Mouse (Mus musculus) midbrain, embryonic 16.5 days (tissue): ENCODE data around the gene Gm21985. TPM values are rescaled to one million over a fixed set of nuclear protein-coding genes. Genes with fewer than 3 reads are reported as not detected.

Experiments used
- ATAC-seq: fragments of 200-750 bp; cut with Nextera tagmentation; 2 replicates; pipeline ENCODE4 v1.8.0; 2017; ENCODE audit warnings: moderate TSS enrichment
- H3K27ac ChIP-seq: fragments of 300-500 bp; sonication (generic); 2 replicates; pipeline ENCODE4 v1.5.1; 2014; ENCODE audit warnings: mild to moderate bottlenecking, low read length, mixed read lengths
- H3K27me3 ChIP-seq: fragments of 300-500 bp; sonication (generic); 2 replicates; pipeline ENCODE4 v1.6.1; 2014; ENCODE audit warnings: low read depth, low read length, mixed read lengths; ENCODE audit not compliant: control insufficient read depth, insufficient read depth
- H3K36me3 ChIP-seq: fragments of 300-500 bp; sonication (generic); 2 replicates; pipeline ENCODE4 v1.6.1; 2014; ENCODE audit warnings: mild to moderate bottlenecking, low read length, moderate library complexity, mixed read lengths; ENCODE audit not compliant: control insufficient read depth, insufficient read depth
- H3K4me1 ChIP-seq: fragments of 300-500 bp; sonication (generic); 2 replicates; pipeline ENCODE4 v1.6.1; 2014; ENCODE audit warnings: mild to moderate bottlenecking, low read length, mixed read lengths; ENCODE audit not compliant: control insufficient read depth, insufficient read depth
- H3K4me2 ChIP-seq: fragments of 300-500 bp; sonication (generic); 2 replicates; pipeline ENCODE4 v1.6.1; 2014; ENCODE audit warnings: mild to moderate bottlenecking, low read length, mixed read lengths
- H3K4me3 ChIP-seq: fragments of 300-500 bp; sonication (generic); 2 replicates; pipeline ENCODE4 v1.5.1; 2014; ENCODE audit warnings: low read depth, mild to moderate bottlenecking, low read length, moderate library complexity, mixed read lengths
- H3K9ac ChIP-seq: fragments of 300-500 bp; sonication (generic); 2 replicates; pipeline ENCODE4 v1.6.1; 2014; ENCODE audit warnings: low read depth, low read length, mixed read lengths
- H3K9me3 ChIP-seq: fragments of 300-500 bp; sonication (generic); replicated peaks from 2 replicates; pipeline ENCODE4 v1.6.1; 2014; ENCODE audit warnings: mild to moderate bottlenecking, low read length, mixed read lengths; ENCODE audit not compliant: control insufficient read depth, poor library complexity, severe bottlenecking
- WGBS: fragments of 180-500 bp; shearing (Covaris S2); extraction: QIAGEN DNeasy Blood & Tissue Kit; methylation state at CpG from one replicate; pipeline ENCODE4 v1.1.7; 2014; 5-methylcytosine and 5-hydroxymethylcytosine counted together
- polyA plus RNA-seq: library from polyadenylated mRNA; unstranded; fragments of >200 nt; fragmentation: Nextera tagmentation; extraction: Ambion mirVana; gene quantifications from 2 replicates; pipeline ENCODE4 v1.2.1, GENCODE M21; 2015

Gene Gm21985
- polyA plus RNA-seq, 1 experiment from 2014 or later = 0.08 TPM

DNA sequence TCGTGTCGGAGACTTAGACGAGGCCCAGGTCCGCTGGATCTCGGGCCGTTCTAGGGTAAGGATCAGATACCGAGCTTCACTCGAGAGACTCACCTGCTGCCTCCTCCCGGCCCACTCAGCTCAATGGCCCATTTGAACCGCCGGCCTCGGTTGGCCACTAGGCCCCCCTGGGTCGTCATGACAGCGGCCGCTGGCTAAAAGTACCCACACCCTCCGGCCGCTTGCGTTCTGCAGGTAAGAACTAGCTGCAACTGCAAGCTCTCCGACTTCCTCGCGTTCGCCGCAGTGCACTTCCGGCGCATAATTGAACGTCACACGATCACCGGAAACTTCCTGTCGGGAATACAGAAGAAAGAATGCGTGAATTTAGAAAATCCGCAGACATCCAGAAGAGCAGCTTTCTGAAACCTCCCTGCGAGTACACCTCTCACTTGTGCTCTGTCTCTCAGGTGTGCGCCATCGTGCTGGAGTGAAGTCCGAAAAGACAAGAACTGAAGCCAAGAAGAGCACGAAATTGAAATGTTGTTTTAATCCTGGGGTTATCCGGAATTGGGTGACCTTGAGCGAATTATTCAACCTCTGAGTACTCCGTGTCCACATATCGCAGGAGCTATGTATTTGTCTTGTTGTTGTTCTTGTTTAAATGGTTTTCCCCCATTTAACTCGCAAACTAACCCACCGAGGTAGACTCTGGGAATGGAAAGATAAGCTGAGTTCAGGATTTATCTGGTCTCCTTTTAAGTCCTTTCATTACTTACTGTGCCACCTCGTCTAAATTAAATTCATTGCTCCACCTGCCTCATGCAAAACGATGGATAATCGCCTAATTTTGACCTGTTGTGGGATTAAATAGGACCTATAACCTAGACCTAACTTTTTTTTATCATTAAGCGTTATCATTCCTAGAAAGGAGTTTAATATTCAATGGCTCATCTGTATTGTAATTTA lies 101.9 kb downstream of the Gm21985 start, which contains the start of gene Emc4:
TSS of gene Emc4 (minus strand) at position 302 of the 948 bp plus-strand sequence.
- peak; percentile 94 for ATAC-seq
- WGBS = 1% methylated on average over 46 of the region's 46 CpGs

DNA sequence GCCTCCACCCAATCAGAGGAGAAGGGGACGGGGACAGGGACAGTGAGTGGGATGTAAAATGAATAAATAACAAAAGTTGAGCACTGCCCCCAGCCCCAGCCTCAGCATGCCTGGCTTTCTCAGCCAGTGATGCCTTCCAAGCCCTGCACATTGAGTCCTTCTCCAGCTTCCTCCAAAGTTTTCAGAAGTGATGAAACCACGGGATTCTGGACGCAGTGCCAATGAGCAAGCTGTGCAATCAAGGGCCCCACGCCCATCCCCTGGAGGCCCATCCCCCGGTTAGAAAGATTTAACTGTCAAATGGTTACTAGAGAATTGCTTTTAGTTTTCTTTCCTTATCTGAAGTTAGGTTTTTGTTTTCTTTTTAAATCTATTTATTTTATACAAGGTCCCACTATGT lies 103.8 kb downstream of the Gm21985 start:
- no peak overlapping the region for H3K9ac ChIP-seq
- peaks cover 13% of the 10 kb centered on the region for H3K4me1 ChIP-seq
- H3K36me3 ChIP-seq = no peaks in the 10 kb centered on the region; the same call in 1 of the 2 replicates
- no peak overlapping the region for H3K4me3 ChIP-seq
- no peak overlapping the region for H3K27ac ChIP-seq
- H3K9me3 ChIP-seq = no peaks in the 10 kb centered on the region
- ATAC-seq = no peak
- 70% methylated on average over 5 of the region's 5 CpGs for WGBS
- no peak overlapping the region for H3K4me2 ChIP-seq
- no peaks in the 10 kb centered on the region for H3K27me3 ChIP-seq

More for the DNA sequence above, 101.9 kb downstream of the Gm21985 start, which contains the start of gene Emc4:
- peak within 1 kb of the TSS; percentile 79 for H3K9ac ChIP-seq
- H3K4me3 ChIP-seq = peak within 1 kb of the TSS; percentile 94
- peak within 1 kb of the TSS; percentile 90 for H3K4me2 ChIP-seq
- H3K27me3 ChIP-seq = no peaks in the 10 kb centered on the region
- H3K4me1 ChIP-seq = peaks cover 13% of the 10 kb centered on the region
- peak within 1 kb of the TSS; percentile 93 for H3K27ac ChIP-seq
- H3K9me3 ChIP-seq = no peaks in the 10 kb centered on the region
- peaks cover 5% of the 10 kb centered on the region for H3K36me3 ChIP-seq

DNA sequence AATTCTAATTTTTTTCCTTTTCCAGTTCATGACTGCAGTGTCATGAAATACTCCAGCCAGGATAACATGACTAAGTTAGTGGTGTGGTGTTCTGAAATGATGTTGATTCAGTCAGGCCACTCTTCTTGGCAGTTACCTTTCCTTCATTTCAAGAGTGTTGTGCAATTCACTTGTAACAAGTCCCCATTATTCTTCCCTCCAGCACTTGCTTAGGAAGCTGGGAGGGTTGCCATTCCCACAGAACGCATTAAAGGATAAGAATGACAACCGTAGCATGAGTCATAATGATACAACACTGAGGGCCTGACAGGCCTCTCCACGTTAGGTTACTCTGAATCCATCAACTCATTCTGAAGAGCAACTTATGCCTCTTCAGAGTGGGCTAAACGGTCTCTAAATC lies 107.0 kb downstream of the Gm21985 start:
- Histone ChIP-seq H3K27me3 (no peaks in the 10 kb centered on the region), H3K27ac (no peak overlapping the region), H3K36me3 (no peaks in the 10 kb centered on the region), H3K4me2 (no peak overlapping the region), H3K4me1 (peaks cover 3% of the 10 kb centered on the region; the same call in 1 of the 2 replicates), H3K9me3 (no peaks in the 10 kb centered on the region), H3K4me3 (no peak overlapping the region), H3K9ac (no peak overlapping the region)
- WGBS = 48% methylated on average over 4 of the region's 4 CpGs
- no peak for ATAC-seq

DNA sequence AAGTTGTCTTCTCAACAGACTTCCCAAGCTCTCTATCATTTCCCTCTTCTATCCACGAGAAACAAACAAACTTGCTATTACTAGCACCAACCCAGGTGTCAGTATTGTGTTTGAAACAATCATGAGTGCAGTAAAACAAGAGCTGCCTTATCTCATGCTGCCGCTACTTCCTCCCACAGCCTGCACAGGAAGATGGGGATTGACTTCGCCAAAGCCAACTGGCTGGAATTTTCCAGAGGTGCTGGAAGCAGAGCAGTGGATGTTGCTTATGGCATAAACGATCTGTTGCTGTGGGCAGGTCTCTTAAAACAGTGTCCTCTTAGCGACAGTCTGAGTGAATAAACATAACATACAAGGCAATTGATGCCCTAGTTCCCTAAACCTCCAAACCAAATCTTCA lies 108.5 kb downstream of the Gm21985 start:
- Histone ChIP-seq H3K27me3 (no peaks in the 10 kb centered on the region), H3K27ac (no peak overlapping the region)
- WGBS = 67% methylated on average over 5 of the region's 5 CpGs

DNA sequence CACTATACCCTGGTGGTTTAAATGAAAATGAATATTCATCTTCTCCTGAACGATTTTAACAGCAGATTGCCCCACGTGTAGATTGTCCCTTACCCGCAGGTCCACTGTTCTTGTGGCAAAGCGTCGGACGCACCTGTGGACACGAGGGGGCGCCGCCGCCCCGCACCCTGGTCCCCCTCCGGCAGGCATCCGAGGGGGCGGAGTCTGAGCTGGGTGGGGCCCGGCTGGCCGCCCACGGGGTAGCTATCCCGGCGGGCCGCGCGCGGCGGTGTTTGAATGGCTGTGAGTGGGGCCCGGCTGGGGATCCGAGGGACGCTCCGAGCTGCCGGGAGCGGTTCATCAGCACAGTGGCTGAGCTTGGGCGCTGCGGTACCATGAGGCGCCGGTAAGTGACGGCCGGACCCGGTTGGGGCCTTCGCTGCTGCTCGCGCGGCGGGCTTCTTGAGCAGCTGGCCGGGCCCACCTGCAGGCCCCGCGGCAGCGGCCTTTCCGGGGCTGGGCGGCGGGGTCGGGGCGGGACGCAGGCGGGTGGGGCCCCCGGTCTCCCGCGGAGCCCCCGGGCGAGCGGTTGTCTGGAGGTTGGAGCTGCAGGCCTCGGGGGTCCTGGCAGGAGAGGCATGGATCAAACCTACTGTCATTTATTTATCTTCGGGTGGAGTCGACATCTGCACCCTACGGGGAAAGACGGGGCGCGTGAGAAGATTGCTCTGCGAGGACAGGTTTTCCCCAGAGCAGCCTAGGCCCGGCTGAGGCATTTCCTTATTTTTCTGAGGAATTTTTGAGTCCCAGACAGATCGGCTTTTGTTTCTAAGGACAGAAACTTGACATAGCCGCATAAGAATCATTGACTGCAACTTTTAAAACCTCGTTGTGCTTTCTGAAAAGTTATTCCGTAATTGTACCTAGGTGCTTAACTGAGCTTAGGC lies 113.1 kb downstream of the Gm21985 start, which contains the start of gene Katnbl1:
TSS of gene Katnbl1 (plus strand) at position 239 of the 926 bp plus-strand sequence.
- H3K27me3 ChIP-seq = no peaks in the 10 kb centered on the region
- H3K9ac ChIP-seq = peak within 1 kb of the TSS; percentile 98
- WGBS = under 1% methylated on average over 72 of the region's 72 CpGs
- ATAC-seq = peak; percentile 99
- no peaks in the 10 kb centered on the region for H3K9me3 ChIP-seq
- H3K4me1 ChIP-seq = peaks cover 15% of the 10 kb centered on the region
- H3K4me2 ChIP-seq = peak within 1 kb of the TSS; percentile 69
- H3K27ac ChIP-seq = peak within 1 kb of the TSS; percentile 77
- H3K36me3 ChIP-seq = no peaks in the 10 kb centered on the region
- H3K4me3 ChIP-seq = peak within 1 kb of the TSS; percentile 98

More for the DNA sequence above, 108.5 kb downstream of the Gm21985 start:
- Histone ChIP-seq H3K9ac (no peak overlapping the region), H3K4me3 (no peak overlapping the region), H3K4me2 (no peak overlapping the region), H3K4me1 (no peaks in the 10 kb centered on the region), H3K36me3 (no peaks in the 10 kb centered on the region), H3K9me3 (no peaks in the 10 kb centered on the region)
- ATAC-seq = no peak

DNA sequence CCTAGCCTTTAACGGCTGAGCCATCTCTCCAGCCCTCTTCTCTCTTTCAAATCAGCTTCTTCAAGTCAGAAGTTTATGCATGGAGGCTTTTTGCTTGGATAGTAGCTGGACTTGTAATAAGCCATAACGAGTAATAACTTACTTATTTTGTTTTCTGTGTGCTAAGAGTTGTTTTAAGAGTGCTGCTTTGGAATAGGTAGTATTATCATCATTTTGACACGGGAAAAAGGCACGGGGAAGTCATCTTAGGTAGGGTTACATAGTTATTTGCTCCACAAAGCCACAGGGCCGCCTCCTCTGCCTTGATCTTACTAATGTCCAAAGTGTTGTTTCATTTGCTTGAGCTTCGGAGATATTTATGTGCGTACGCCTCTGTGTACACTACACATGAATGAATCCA lies 114.0 kb downstream of the Gm21985 start:
- Histone ChIP-seq H3K9ac (peak overlapping the region; percentile 98), H3K9me3 (no peaks in the 10 kb centered on the region), H3K4me1 (peaks cover 15% of the 10 kb centered on the region), H3K4me3 (peak overlapping the region; percentile 98), H3K27ac (no peak overlapping the region), H3K27me3 (no peaks in the 10 kb centered on the region), H3K4me2 (peak overlapping the region; percentile 69), H3K36me3 (no peaks in the 10 kb centered on the region)
- ATAC-seq = no peak
- 46% methylated on average over 8 of the region's 8 CpGs for whole genome bisulfite sequencing

DNA sequence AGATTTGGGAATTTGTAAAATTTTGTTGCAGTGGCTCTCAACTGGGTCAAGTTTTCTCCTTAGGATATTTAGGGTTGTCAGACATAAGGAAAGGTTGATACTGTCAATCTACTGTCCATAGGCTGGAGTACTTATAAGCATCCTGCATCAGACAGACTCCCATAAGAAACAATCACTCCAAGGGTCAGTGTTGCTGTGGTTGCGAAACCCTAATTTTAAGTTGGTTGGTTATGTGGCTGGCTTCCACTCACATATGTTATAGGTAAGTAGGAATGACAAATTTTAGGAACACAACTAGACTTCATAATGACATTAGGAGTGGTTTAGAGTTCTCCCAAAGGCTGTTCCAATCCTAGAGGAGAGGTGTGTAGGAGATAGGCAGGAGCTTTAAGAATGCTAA lies 115.1 kb downstream of the Gm21985 start:
- WGBS = 100% methylated on average over 1 of the region's 1 CpGs
- H3K27me3 ChIP-seq = no peaks in the 10 kb centered on the region
- no peak overlapping the region for H3K4me3 ChIP-seq
- no peaks in the 10 kb centered on the region for H3K36me3 ChIP-seq
- no peaks in the 10 kb centered on the region for H3K9me3 ChIP-seq
- peaks cover 15% of the 10 kb centered on the region for H3K4me1 ChIP-seq
- no peak overlapping the region for H3K9ac ChIP-seq
- no peak overlapping the region for H3K27ac ChIP-seq
- H3K4me2 ChIP-seq = no peak overlapping the region
- ATAC-seq = no peak

DNA sequence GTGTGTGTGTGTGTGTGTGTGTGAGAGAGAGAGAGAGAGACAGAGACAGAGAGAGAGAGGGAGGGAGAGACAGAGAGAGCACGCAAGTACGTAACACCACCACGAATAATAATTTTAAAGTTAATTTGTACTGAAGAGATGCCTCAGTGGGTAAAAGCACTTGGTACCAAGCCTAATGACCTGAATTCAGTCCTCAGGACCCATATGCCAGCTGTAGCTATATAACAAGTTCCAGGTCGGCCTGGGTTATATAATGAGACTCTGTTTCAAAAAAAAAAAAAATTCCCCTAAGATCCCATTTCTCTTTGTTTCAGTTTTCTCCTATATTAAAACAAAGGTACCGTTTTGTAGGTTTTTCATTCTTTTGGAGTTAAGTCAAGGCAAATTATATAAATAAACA lies 124.7 kb downstream of the Gm21985 start:
- no peak overlapping the region for H3K4me2 ChIP-seq
- no peaks in the 10 kb centered on the region for H3K36me3 ChIP-seq
- no peak overlapping the region for H3K27ac ChIP-seq
- H3K4me1 ChIP-seq = peaks cover 3% of the 10 kb centered on the region; the same call in 1 of the 2 replicates
- WGBS = 93% methylated on average over 5 of the region's 5 CpGs
- H3K4me3 ChIP-seq = no peak overlapping the region
- no peak overlapping the region for H3K9ac ChIP-seq
- ATAC-seq = no peak
- H3K27me3 ChIP-seq = no peaks in the 10 kb centered on the region
- H3K9me3 ChIP-seq = no peaks in the 10 kb centered on the region
